Mouse (Mus musculus) neural tube, embryonic 14.5 days (tissue): Measurements from ENCODE around the gene Snca. TPM values are rescaled to one million over a fixed set of nuclear protein-coding genes. Genes with fewer than 3 reads are reported as not detected.

Experiments
- polyA plus RNA-seq: library from polyadenylated mRNA; unstranded; fragments of >200 nt; fragmentation: Nextera tagmentation; extraction: Ambion mirVana; gene quantifications from 2 replicates; pipeline ENCODE4 v1.2.1, GENCODE M21; 2014

The Snca gene
- polyA plus RNA-seq, 1 experiment from 2014 or later = 258 TPM

Other genes starting within 250 kb of the Snca start
- 0.37 and 4.1 TPM in 2 replicates for gene Mmrn1, start 95.1 kb upstream of the Snca start, polyA plus RNA-seq